Mouse (Mus musculus) midbrain, embryonic 13.5 days (tissue): Measurements from ENCODE around the gene Iglon5. TPM values are rescaled to one million over a fixed set of nuclear protein-coding genes. Genes with fewer than 3 reads are reported as not detected.

ENCODE experiments used
- ATAC-seq: fragments of 200-750 bp; cut with Nextera tagmentation; 2 replicates; pipeline ENCODE4 v1.8.0; 2017; ENCODE audit warnings: mild to moderate bottlenecking, moderate TSS enrichment, moderate library complexity
- H3K27ac ChIP-seq: fragments of 300-500 bp; sonication (generic); 2 replicates; pipeline ENCODE4 v1.5.1; 2015; ENCODE audit warnings: inconsistent platforms, mild to moderate bottlenecking, moderate library complexity
- H3K27me3 ChIP-seq: fragments of 300-500 bp; sonication (generic); 2 replicates; pipeline ENCODE4 v1.6.1; 2015; ENCODE audit warnings: mild to moderate bottlenecking, inconsistent platforms
- H3K36me3 ChIP-seq: fragments of 300-500 bp; sonication (generic); 2 replicates; pipeline ENCODE4 v1.6.1; 2015; ENCODE audit warnings: mild to moderate bottlenecking, inconsistent platforms
- H3K4me1 ChIP-seq: fragments of 300-500 bp; sonication (generic); replicated peaks from 2 replicates; pipeline ENCODE4 v1.6.1; 2015; ENCODE audit warnings: inconsistent platforms
- H3K4me2 ChIP-seq: fragments of 300-500 bp; sonication (generic); replicated peaks from 2 replicates; pipeline ENCODE4 v1.6.1; 2015; ENCODE audit warnings: moderate library complexity, mild to moderate bottlenecking, inconsistent platforms
- H3K4me3 ChIP-seq: fragments of 300-500 bp; sonication (generic); replicated peaks from 2 replicates; pipeline ENCODE4 v1.5.1; 2015; ENCODE audit warnings: mild to moderate bottlenecking, inconsistent platforms
- H3K9ac ChIP-seq: fragments of 300-500 bp; sonication (generic); replicated peaks from 2 replicates; pipeline ENCODE4 v1.6.1; 2015; ENCODE audit warnings: mild to moderate bottlenecking, inconsistent platforms
- H3K9me3 ChIP-seq: fragments of 300-500 bp; sonication (generic); 2 replicates; pipeline ENCODE4 v1.6.1; 2016; ENCODE audit warnings: mild to moderate bottlenecking, inconsistent platforms
- WGBS: fragments of 180-500 bp; shearing (Covaris S2); methylation state at CpG from one replicate; pipeline ENCODE4 v1.1.7; 2015; 5-methylcytosine and 5-hydroxymethylcytosine counted together
- polyA plus RNA-seq: library from polyadenylated mRNA; unstranded; fragments of >200 nt; fragmentation: Nextera tagmentation; extraction: Ambion mirVana; gene quantifications from 2 replicates; pipeline ENCODE4 v1.2.1, GENCODE M21; 2015

Gene Iglon5
- polyA plus RNA-seq, 1 experiment from 2014 or later, result 7.5 TPM

GRCm38 (mm10) chr7:43490861-43491260, 986 bp upstream of the Iglon5 start:
- peak overlapping the region; percentile 77 for H3K4me3 ChIP-seq
- 74% methylated on average over 9 of the region's 9 CpGs for WGBS
- peak; percentile 31 for ATAC-seq
- H3K9me3 ChIP-seq, result no peaks in the 10 kb centered on the region
- H3K27me3 ChIP-seq, result no peaks in the 10 kb centered on the region
- H3K27ac ChIP-seq, result no peak overlapping the region
- peaks cover 24% of the 10 kb centered on the region for H3K4me1 ChIP-seq
- peak overlapping the region; percentile 65 for H3K4me2 ChIP-seq
- H3K36me3 ChIP-seq, result no peaks in the 10 kb centered on the region
- 0 out of 2 replicates have a peak overlapping the region, but pooled peaks have one; percentile 95 for H3K9ac ChIP-seq

- Histone ChIP-seq H3K4me3 (peak overlapping the region; percentile 77), H3K27ac (peak overlapping the region; percentile 92), H3K9me3 (no peaks in the 10 kb centered on the region), H3K27me3 (no peaks in the 10 kb centered on the region), H3K36me3 (no peaks in the 10 kb centered on the region), H3K4me2 (peak overlapping the region; percentile 65), H3K4me1 (peaks cover 24% of the 10 kb centered on the region), H3K9ac (peak overlapping the region; percentile 95)
- WGBS, result 0% methylated on average over 6 of the region's 13 CpGs
- ATAC-seq, result peak; percentile 87
Observed at GRCm38 (mm10) chr7:43490182-43490584, 308 bp upstream of the Iglon5 start.

- Histone ChIP-seq H3K27ac (peak overlapping the region; percentile 39), H3K36me3 (no peaks in the 10 kb centered on the region), H3K4me2 (peak overlapping the region; percentile 65), H3K4me3 (peak overlapping the region; percentile 77), H3K9ac (peak overlapping the region; percentile 95), H3K9me3 (no peaks in the 10 kb centered on the region), H3K27me3 (no peaks in the 10 kb centered on the region), H3K4me1 (peaks cover 24% of the 10 kb centered on the region)
- 42% methylated on average over 5 of the region's 5 CpGs for WGBS
- ATAC-seq, result no peak
Observed at GRCm38 (mm10) chr7:43488646-43489045, 1.2 kb downstream of the Iglon5 start.

GRCm38 (mm10) chr7:43483236-43483635, 6.6 kb downstream of the Iglon5 start:
- H3K4me1 ChIP-seq, result peaks cover 30% of the 10 kb centered on the region
- no peak overlapping the region for H3K9ac ChIP-seq
- peaks cover 5% of the 10 kb centered on the region for H3K27me3 ChIP-seq
- no peak overlapping the region for H3K4me2 ChIP-seq
- WGBS, result 25% methylated on average over 10 of the region's 10 CpGs
- H3K36me3 ChIP-seq, result peaks cover 6% of the 10 kb centered on the region
- no peak overlapping the region for H3K4me3 ChIP-seq
- no peaks in the 10 kb centered on the region for H3K9me3 ChIP-seq
- no peak for ATAC-seq
- H3K27ac ChIP-seq, result no peak overlapping the region

- H3K4me2 ChIP-seq, result no peak overlapping the region
- WGBS, result 69% methylated on average over 8 of the region's 8 CpGs
- no peak overlapping the region for H3K4me3 ChIP-seq
- H3K9me3 ChIP-seq, result no peaks in the 10 kb centered on the region
- ATAC-seq, result peak; percentile 62
- H3K36me3 ChIP-seq, result peaks cover 14% of the 10 kb centered on the region
- H3K27ac ChIP-seq, result no peak overlapping the region
- peaks cover 15% of the 10 kb centered on the region for H3K27me3 ChIP-seq
- peaks cover 25% of the 10 kb centered on the region for H3K4me1 ChIP-seq
- no peak overlapping the region for H3K9ac ChIP-seq
Observed at GRCm38 (mm10) chr7:43482090-43482716, 7.7 kb downstream of the Iglon5 start.

GRCm38 (mm10) chr7:43481191-43481590, 8.7 kb downstream of the Iglon5 start:
- no peak overlapping the region for H3K27ac ChIP-seq
- WGBS, result 66% methylated on average over 3 of the region's 3 CpGs
- no peaks in the 10 kb centered on the region for H3K9me3 ChIP-seq
- peaks cover 25% of the 10 kb centered on the region for H3K4me1 ChIP-seq
- no peak overlapping the region for H3K4me2 ChIP-seq
- peaks cover 16% of the 10 kb centered on the region for H3K36me3 ChIP-seq
- H3K27me3 ChIP-seq, result peaks cover 25% of the 10 kb centered on the region
- ATAC-seq, result no peak
- H3K9ac ChIP-seq, result no peak overlapping the region
- no peak overlapping the region for H3K4me3 ChIP-seq

GRCm38 (mm10) chr7:43476376-43476775, 13.5 kb downstream of the Iglon5 start:
- Histone ChIP-seq H3K9me3 (no peaks in the 10 kb centered on the region), H3K4me2 (no peak overlapping the region), H3K27ac (no peak overlapping the region), H3K9ac (no peak overlapping the region), H3K4me1 (peaks cover 10% of the 10 kb centered on the region), H3K36me3 (peaks cover 39% of the 10 kb centered on the region), H3K4me3 (no peak overlapping the region), H3K27me3 (peaks cover 31% of the 10 kb centered on the region)
- 7% methylated on average over 13 of the region's 13 CpGs for WGBS
- ATAC-seq, result peak; percentile 31; the same call in 1 of the 2 replicates

GRCm38 (mm10) chr7:43475706-43476105, 14.2 kb downstream of the Iglon5 start:
- peaks cover 31% of the 10 kb centered on the region for H3K27me3 ChIP-seq
- no peak overlapping the region for H3K27ac ChIP-seq
- ATAC-seq, result no peak
- no peaks in the 10 kb centered on the region for H3K9me3 ChIP-seq
- H3K4me2 ChIP-seq, result no peak overlapping the region
- H3K9ac ChIP-seq, result no peak overlapping the region
- peaks cover 10% of the 10 kb centered on the region for H3K4me1 ChIP-seq
- peaks cover 39% of the 10 kb centered on the region for H3K36me3 ChIP-seq
- no peak overlapping the region for H3K4me3 ChIP-seq
- 17% methylated on average over 23 of the region's 23 CpGs for WGBS

GRCm38 (mm10) chr7:43470373-43470772, 19.5 kb downstream of the Iglon5 start:
- H3K4me2 ChIP-seq, result no peak overlapping the region
- H3K4me3 ChIP-seq, result no peak overlapping the region
- no peak for ATAC-seq
- peaks cover 15% of the 10 kb centered on the region for H3K4me1 ChIP-seq
- no peak overlapping the region for H3K27ac ChIP-seq
- peaks cover 16% of the 10 kb centered on the region for H3K36me3 ChIP-seq
- no peak overlapping the region for H3K9ac ChIP-seq
- 37% methylated on average over 8 of the region's 8 CpGs for WGBS
- H3K9me3 ChIP-seq, result no peaks in the 10 kb centered on the region
- H3K27me3 ChIP-seq, result peaks cover 13% of the 10 kb centered on the region

GRCm38 (mm10) chr7:43466099-43466694, 23.7 kb downstream of the Iglon5 start:
- 2% methylated on average over 32 of the region's 33 CpGs for WGBS
- peak; percentile 69 for ATAC-seq
- Histone ChIP-seq H3K4me1 (peaks cover 18% of the 10 kb centered on the region), H3K4me2 (peak overlapping the region; percentile 76), H3K27me3 (peaks cover 24% of the 10 kb centered on the region), H3K36me3 (no peaks in the 10 kb centered on the region), H3K9me3 (no peaks in the 10 kb centered on the region), H3K4me3 (peak overlapping the region; percentile 49), H3K9ac (peak overlapping the region; percentile 54), H3K27ac (no peak overlapping the region)

- ATAC-seq, result peak; percentile 82
- H3K27me3 ChIP-seq, result peaks cover 24% of the 10 kb centered on the region
- WGBS, result under 1% methylated on average over 33 of the region's 33 CpGs
- H3K36me3 ChIP-seq, result no peaks in the 10 kb centered on the region
- H3K4me3 ChIP-seq, result peak overlapping the region; percentile 49
- H3K9ac ChIP-seq, result peak overlapping the region; percentile 64
- H3K4me2 ChIP-seq, result peak overlapping the region; percentile 76
- no peaks in the 10 kb centered on the region for H3K9me3 ChIP-seq
- no peak overlapping the region for H3K27ac ChIP-seq
- H3K4me1 ChIP-seq, result peaks cover 18% of the 10 kb centered on the region
Observed at GRCm38 (mm10) chr7:43465344-43466098, 24.4 kb downstream of the Iglon5 start.

GRCm38 (mm10) chr7:43464864-43465343, 25.0 kb downstream of the Iglon5 start:
- peak; percentile 79 for ATAC-seq
- Histone ChIP-seq H3K27me3 (peaks cover 24% of the 10 kb centered on the region), H3K4me3 (peak overlapping the region; percentile 49), H3K27ac (no peak overlapping the region), H3K9ac (peak overlapping the region; percentile 64), H3K4me2 (peak overlapping the region; percentile 76), H3K4me1 (peaks cover 18% of the 10 kb centered on the region), H3K36me3 (no peaks in the 10 kb centered on the region), H3K9me3 (no peaks in the 10 kb centered on the region)
- 5% methylated on average over 35 of the region's 35 CpGs for WGBS
